Mouse (Mus musculus) olfactory bulb, adult 2 months (tissue): Measurements from ENCODE around the gene Farp2. TPM values are rescaled to one million over a fixed set of nuclear protein-coding genes. Genes with fewer than 3 reads are reported as not detected.
"Not testable (repeated sequence)": the region's sequence is repeated elsewhere in the genome, so short reads cannot be mapped to it uniquely, and the experiment has no call there.

Experiments
- H3K27ac ChIP-seq: fragments of 200-500 bp; 2 replicates; pipeline ENCODE4 v1.5.1; 2012; ENCODE audit warnings: low read depth, low read length; ENCODE audit not compliant: insufficient read depth
- H3K4me1 ChIP-seq: fragments of 200-500 bp; 2 replicates; pipeline ENCODE4 v1.6.1; 2012; ENCODE audit warnings: low read length; ENCODE audit not compliant: control insufficient read depth, insufficient read depth
- H3K4me3 ChIP-seq: fragments of 200-500 bp; 2 replicates; pipeline ENCODE4 v1.5.1; 2012; ENCODE audit warnings: mild to moderate bottlenecking, low read depth, low read length, moderate library complexity; ENCODE audit not compliant: insufficient read depth
- CTCF ChIP-seq: fragments of 200-500 bp; IDR thresholded peaks from 2 replicates; pipeline ENCODE4 v1.5.1; 2012; ENCODE audit warnings: low read depth, mild to moderate bottlenecking, low read length, moderate library complexity; ENCODE audit not compliant: insufficient read depth
- POLR2A ChIP-seq: fragments of 200-500 bp; IDR thresholded peaks from 2 replicates; pipeline ENCODE4 v1.6.1; 2012; ENCODE audit warnings: mild to moderate bottlenecking, low read depth, low read length, moderate library complexity; ENCODE audit not compliant: insufficient read depth
- WGBS: fragments of 180-500 bp; shearing (Covaris S2); methylation state at CpG from one replicate; pipeline ENCODE4 v1.1.7; 2018; 5-methylcytosine and 5-hydroxymethylcytosine counted together
- polyA plus RNA-seq: library from polyadenylated mRNA; stranded (reverse); fragments of >200 nt; gene quantifications from 2 replicates; pipeline ENCODE4 v1.2.4, GENCODE M21; 2012; ENCODE audit warnings: low replicate concordance; ENCODE audit not compliant: missing spikeins, insufficient read depth, insufficient read length

Farp2 gene
- polyA plus RNA-seq, 1 experiment: not detected

GRCm38 (mm10) chr1:93495312-93495711 lies 16.6 kb upstream of the Farp2 start:
- no peaks in the 10 kb centered on the region for H3K4me1 ChIP-seq
- H3K4me3 ChIP-seq: no peak overlapping the region
- no peak overlapping the region for H3K27ac ChIP-seq
- TF ChIP-seq CTCF: no peak
- TF ChIP-seq POLR2A: no peak
- WGBS: 85% methylated on average over 3 of the region's 3 CpGs

- WGBS: 43% methylated on average over 10 of the region's 10 CpGs
- peaks cover 3% of the 10 kb centered on the region for H3K4me1 ChIP-seq
- no peak overlapping the region for H3K27ac ChIP-seq
- no peak overlapping the region for H3K4me3 ChIP-seq
- TF ChIP-seq CTCF (no peak), POLR2A (no peak)
Observed at GRCm38 (mm10) chr1:93506944-93507676, 4.8 kb upstream of the Farp2 start.

- WGBS: 16% methylated on average over 1 of the region's 1 CpGs
- not testable (repeated sequence) for H3K27ac ChIP-seq, H3K4me3 ChIP-seq, H3K4me1 ChIP-seq
Observed at GRCm38 (mm10) chr1:93508576-93508975, 3.3 kb upstream of the Farp2 start.

- 2% methylated on average over 15 of the region's 15 CpGs for WGBS
- TF ChIP-seq POLR2A: no peak
- TF ChIP-seq CTCF: no peak
- peak overlapping the region; percentile 72 for H3K4me3 ChIP-seq
- peaks cover 4% of the 10 kb centered on the region for H3K4me1 ChIP-seq
- no peak overlapping the region for H3K27ac ChIP-seq
Observed at GRCm38 (mm10) chr1:93512351-93512690, 442 bp downstream of the Farp2 start.

GRCm38 (mm10) chr1:93513221-93513620 lies 1.3 kb downstream of the Farp2 start:
- H3K27ac ChIP-seq: no peak overlapping the region
- H3K4me1 ChIP-seq: peaks cover 4% of the 10 kb centered on the region
- TF ChIP-seq POLR2A (no peak), CTCF (no peak)
- H3K4me3 ChIP-seq: no peak overlapping the region
- 73% methylated on average over 14 of the region's 14 CpGs for WGBS

GRCm38 (mm10) chr1:93521491-93521890 lies 9.6 kb downstream of the Farp2 start:
- Histone ChIP-seq H3K4me3 (no peak overlapping the region), H3K27ac (no peak overlapping the region), H3K4me1 (no peaks in the 10 kb centered on the region)
- WGBS: 91% methylated on average over 2 of the region's 2 CpGs
- TF ChIP-seq POLR2A (no peak), CTCF (no peak)

GRCm38 (mm10) chr1:93522325-93522724 lies 10.4 kb downstream of the Farp2 start:
- WGBS: 83% methylated on average over 1 of the region's 1 CpGs
- TF ChIP-seq POLR2A (no peak), CTCF (no peak)

GRCm38 (mm10) chr1:93529801-93530200 lies 17.9 kb downstream of the Farp2 start:
- TF ChIP-seq CTCF (no peak), POLR2A (no peak)
- WGBS: 61% methylated on average over 6 of the region's 6 CpGs
- Histone ChIP-seq H3K4me1 (peaks cover 2% of the 10 kb centered on the region; the same call in 1 of the 2 replicates), H3K4me3 (no peak overlapping the region), H3K27ac (no peak overlapping the region)

More at GRCm38 (mm10) chr1:93522325-93522724, 10.4 kb downstream of the Farp2 start:
- Histone ChIP-seq H3K27ac (no peak overlapping the region), H3K4me1 (no peaks in the 10 kb centered on the region), H3K4me3 (no peak overlapping the region)

- H3K4me1 ChIP-seq: no peaks in the 10 kb centered on the region
- H3K4me3 ChIP-seq: no peak overlapping the region
- H3K27ac ChIP-seq: no peak overlapping the region
- WGBS: 48% methylated on average over 6 of the region's 6 CpGs
- TF ChIP-seq POLR2A (no peak), CTCF (no peak)
Observed at GRCm38 (mm10) chr1:93537227-93537626, 25.3 kb downstream of the Farp2 start.

- no peak overlapping the region for H3K27ac ChIP-seq
- WGBS: 73% methylated on average over 2 of the region's 2 CpGs
- no peak for TF ChIP-seq CTCF
- TF ChIP-seq POLR2A: no peak
- no peaks in the 10 kb centered on the region for H3K4me1 ChIP-seq
- H3K4me3 ChIP-seq: no peak overlapping the region
Observed at GRCm38 (mm10) chr1:93543196-93543595, 31.3 kb downstream of the Farp2 start.

GRCm38 (mm10) chr1:93547286-93547685 lies 35.4 kb downstream of the Farp2 start:
- 65% methylated on average over 1 of the region's 1 CpGs for WGBS
- Histone ChIP-seq H3K27ac (no peak overlapping the region), H3K4me1 (no peaks in the 10 kb centered on the region), H3K4me3 (no peak overlapping the region)
- TF ChIP-seq POLR2A (no peak), CTCF (no peak)
